Mouse (Mus musculus): ENCODE measurements at regions not wholly inside any gene's neighbourhood (a gene's known extent, or its start where the extent isn't known, plus 50 kb on each side); places are given as distances from the start of the nearest gene placed in this dataset.

- TF ChIP-seq MYOG (IDR thresholded peaks at IDR 0.05; ENCODE audit: control insufficient read depth, extremely low read depth, insufficient read length) = no peak
- TF ChIP-seq CTCF (IDR thresholded peaks at IDR 0.05; ENCODE audit: control insufficient read depth, insufficient read depth, insufficient read length) = no peak
- TF ChIP-seq MAX (IDR thresholded peaks at IDR 0.05) = no peak
- TF ChIP-seq FOSL1 (IDR thresholded peaks at IDR 0.05; ENCODE audit: insufficient read depth, low read length, poor library complexity, severe bottlenecking) = no peak
- no peak for TF ChIP-seq USF1 (IDR thresholded peaks at IDR 0.05; ENCODE audit: low read depth)
- TF ChIP-seq CEBPB (IDR thresholded peaks at IDR 0.05; ENCODE audit: low read depth) = no peak
- Histone ChIP-seq H3K27me3 (ENCODE audit: control insufficient read depth, insufficient read depth, insufficient read length) (no peaks in the 10 kb centered on the region), H3K79me3 (ENCODE audit: low read depth) (no peaks in the 10 kb centered on the region), H3ac (ENCODE audit: control insufficient read depth, insufficient read length, low read depth) (no peak overlapping the region), H3K4me3 (ENCODE audit: insufficient read depth, poor library complexity, severe bottlenecking) (no peak overlapping the region), H3K36me3 (ENCODE audit: control insufficient read depth, insufficient read depth) (no peaks in the 10 kb centered on the region), H3K79me2 (ENCODE audit: control insufficient read depth, insufficient read depth) (no peaks in the 10 kb centered on the region)
Observed at GRCm38 (mm10) chr7:137888731-137889130, 451.3 kb downstream of the Glrx3 start.

- TF ChIP-seq CTCF (IDR thresholded peaks at IDR 0.05; ENCODE audit: control insufficient read depth, insufficient read depth, insufficient read length) (no peak), USF1 (IDR thresholded peaks at IDR 0.05; ENCODE audit: low read depth) (no peak), CEBPB (IDR thresholded peaks at IDR 0.05; ENCODE audit: low read depth) (no peak), MYOD1 (IDR thresholded peaks at IDR 0.05; ENCODE audit: control insufficient read depth, insufficient read length, low read depth) (no peak), MYOG (IDR thresholded peaks at IDR 0.05; ENCODE audit: control insufficient read depth, extremely low read depth, insufficient read length) (no peak), FOSL1 (IDR thresholded peaks at IDR 0.05; ENCODE audit: insufficient read depth, low read length, poor library complexity, severe bottlenecking) (no peak), MAX (IDR thresholded peaks at IDR 0.05) (no peak)
- Histone ChIP-seq H3K79me3 (ENCODE audit: low read depth) (no peaks in the 10 kb centered on the region), H3K27me3 (ENCODE audit: control insufficient read depth, insufficient read depth, insufficient read length) (no peaks in the 10 kb centered on the region), H3ac (ENCODE audit: control insufficient read depth, insufficient read length, low read depth) (no peak overlapping the region), H3K79me2 (ENCODE audit: control insufficient read depth, insufficient read depth) (no peaks in the 10 kb centered on the region), H3K4me3 (ENCODE audit: insufficient read depth, poor library complexity, severe bottlenecking) (no peak overlapping the region), H3K36me3 (ENCODE audit: control insufficient read depth, insufficient read depth) (no peaks in the 10 kb centered on the region)
Observed at GRCm38 (mm10) chr7:137906424-137907060, 469.1 kb downstream of the Glrx3 start.

- Histone ChIP-seq H3K36me3 (ENCODE audit: control insufficient read depth, insufficient read depth) (no peaks in the 10 kb centered on the region), H3K4me3 (ENCODE audit: insufficient read depth, poor library complexity, severe bottlenecking) (no peak overlapping the region), H3K27me3 (ENCODE audit: control insufficient read depth, insufficient read depth, insufficient read length) (no peaks in the 10 kb centered on the region), H3K79me3 (ENCODE audit: low read depth) (no peaks in the 10 kb centered on the region), H3ac (ENCODE audit: control insufficient read depth, insufficient read length, low read depth) (no peak overlapping the region), H3K79me2 (ENCODE audit: control insufficient read depth, insufficient read depth) (no peaks in the 10 kb centered on the region)
- TF ChIP-seq CEBPB (IDR thresholded peaks at IDR 0.05; ENCODE audit: low read depth) = no peak
- TF ChIP-seq CTCF (IDR thresholded peaks at IDR 0.05; ENCODE audit: control insufficient read depth, insufficient read depth, insufficient read length) = no peak
- TF ChIP-seq FOSL1 (IDR thresholded peaks at IDR 0.05; ENCODE audit: insufficient read depth, low read length, poor library complexity, severe bottlenecking) = no peak
- no peak for TF ChIP-seq MYOG (IDR thresholded peaks at IDR 0.05; ENCODE audit: control insufficient read depth, extremely low read depth, insufficient read length)
- TF ChIP-seq MYOD1 (IDR thresholded peaks at IDR 0.05; ENCODE audit: control insufficient read depth, insufficient read length, low read depth) = no peak
- TF ChIP-seq USF1 (IDR thresholded peaks at IDR 0.05; ENCODE audit: low read depth) = no peak
- no peak for TF ChIP-seq MAX (IDR thresholded peaks at IDR 0.05)
Observed at GRCm38 (mm10) chr7:137909456-137909855, 472.0 kb downstream of the Glrx3 start.

GRCm38 (mm10) chr7:137913551-137914105 lies 476.2 kb downstream of the Glrx3 start:
- H3K79me3 ChIP-seq (ENCODE audit: low read depth) = no peaks in the 10 kb centered on the region
- H3K79me2 ChIP-seq (ENCODE audit: control insufficient read depth, insufficient read depth) = no peaks in the 10 kb centered on the region
- H3K27me3 ChIP-seq (ENCODE audit: control insufficient read depth, insufficient read depth, insufficient read length) = no peaks in the 10 kb centered on the region
- TF ChIP-seq MYOG (IDR thresholded peaks at IDR 0.05; ENCODE audit: control insufficient read depth, extremely low read depth, insufficient read length) (no peak), USF1 (IDR thresholded peaks at IDR 0.05; ENCODE audit: low read depth) (no peak), CEBPB (IDR thresholded peaks at IDR 0.05; ENCODE audit: low read depth) (no peak), MAX (IDR thresholded peaks at IDR 0.05) (no peak), CTCF (IDR thresholded peaks at IDR 0.05; ENCODE audit: control insufficient read depth, insufficient read depth, insufficient read length) (no peak), FOSL1 (IDR thresholded peaks at IDR 0.05; ENCODE audit: insufficient read depth, low read length, poor library complexity, severe bottlenecking) (no peak), MYOD1 (IDR thresholded peaks at IDR 0.05; ENCODE audit: control insufficient read depth, insufficient read length, low read depth) (no peak)
- H3K4me3 ChIP-seq (ENCODE audit: insufficient read depth, poor library complexity, severe bottlenecking) = no peak overlapping the region
- no peak overlapping the region for H3ac ChIP-seq (ENCODE audit: control insufficient read depth, insufficient read length, low read depth)
- H3K36me3 ChIP-seq (ENCODE audit: control insufficient read depth, insufficient read depth) = no peaks in the 10 kb centered on the region

GRCm38 (mm10) chr7:137914506-137914905 lies 477.1 kb downstream of the Glrx3 start:
- no peaks in the 10 kb centered on the region for H3K36me3 ChIP-seq (ENCODE audit: control insufficient read depth, insufficient read depth)
- no peaks in the 10 kb centered on the region for H3K27me3 ChIP-seq (ENCODE audit: control insufficient read depth, insufficient read depth, insufficient read length)
- no peak for TF ChIP-seq USF1 (IDR thresholded peaks at IDR 0.05; ENCODE audit: low read depth)
- TF ChIP-seq FOSL1 (IDR thresholded peaks at IDR 0.05; ENCODE audit: insufficient read depth, low read length, poor library complexity, severe bottlenecking) = no peak
- no peak for TF ChIP-seq CEBPB (IDR thresholded peaks at IDR 0.05; ENCODE audit: low read depth)
- no peak for TF ChIP-seq MYOG (IDR thresholded peaks at IDR 0.05; ENCODE audit: control insufficient read depth, extremely low read depth, insufficient read length)
- TF ChIP-seq MYOD1 (IDR thresholded peaks at IDR 0.05; ENCODE audit: control insufficient read depth, insufficient read length, low read depth) = no peak
- no peak for TF ChIP-seq MAX (IDR thresholded peaks at IDR 0.05)
- TF ChIP-seq CTCF (IDR thresholded peaks at IDR 0.05; ENCODE audit: control insufficient read depth, insufficient read depth, insufficient read length) = no peak
- no peak overlapping the region for H3K4me3 ChIP-seq (ENCODE audit: insufficient read depth, poor library complexity, severe bottlenecking)
- H3ac ChIP-seq (ENCODE audit: control insufficient read depth, insufficient read length, low read depth) = no peak overlapping the region
- H3K79me3 ChIP-seq (ENCODE audit: low read depth) = no peaks in the 10 kb centered on the region
- no peaks in the 10 kb centered on the region for H3K79me2 ChIP-seq (ENCODE audit: control insufficient read depth, insufficient read depth)

Measured in C2C12 (cell line).